Mouse (Mus musculus): ENCODE data around the gene Zgrf1. TPM values are rescaled to one million over a fixed set of nuclear protein-coding genes. Genes with fewer than 3 reads are reported as not detected.
A peak's percentile ranks its signal among the peaks of the same experiment; 100 is the strongest.

Zgrf1 gene
- polyA plus RNA-seq, 1 experiment from 2014 or later = 6.5 TPM

DNA sequence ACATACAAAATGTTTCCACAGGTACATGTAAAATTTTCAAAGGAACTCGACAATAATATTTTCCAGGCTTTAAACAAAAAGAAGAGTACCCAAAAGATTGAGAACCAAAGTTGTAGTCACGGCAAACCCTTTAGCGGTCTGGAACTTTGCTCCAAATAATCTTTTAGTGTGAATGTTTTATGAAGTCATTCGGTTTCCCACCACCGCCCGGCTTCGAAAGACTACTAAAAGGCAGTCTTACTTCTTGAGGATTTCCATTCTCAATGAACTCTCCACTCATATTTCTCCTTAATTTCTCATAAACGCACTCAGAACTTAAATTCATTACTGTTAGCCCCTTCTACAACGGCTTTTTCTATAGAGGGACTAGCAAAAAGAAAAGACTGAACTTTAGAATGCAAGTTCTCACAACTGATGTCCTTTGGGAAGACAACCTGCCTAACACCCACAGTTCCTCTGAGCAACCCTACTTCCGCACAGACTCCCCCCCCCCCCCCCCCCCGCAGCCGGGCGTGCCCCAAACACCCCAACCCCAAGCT is 786 bp upstream of the Zgrf1 start:
- Histone ChIP-seq H3K4me3 (ENCODE audit: low read depth, low read length) (peak overlapping the region; percentile 82), H3K9me3 (ENCODE audit: control insufficient read depth, low read length) (no peaks in the 10 kb centered on the region), H3K9ac (ENCODE audit: low read depth, low read length) (peak overlapping the region; percentile 84), H3K4me2 (ENCODE audit: low read depth, low read length) (peak overlapping the region; percentile 73), H3K27me3 (replicated peaks; ENCODE audit: control insufficient read depth, insufficient read depth, low read length) (no peaks in the 10 kb centered on the region), H3K36me3 (ENCODE audit: control insufficient read depth, insufficient read depth, low read length) (peaks cover 15% of the 10 kb centered on the region; the same call in 1 of the 2 replicates), H3K4me1 (ENCODE audit: control insufficient read depth, insufficient read depth, low read length) (0 out of 2 replicates have a peak, but pooled peaks cover 2% of the 10 kb centered on the region), H3K27ac (replicated peaks; ENCODE audit: low read depth, low read length) (peak overlapping the region; percentile 95)
- DNase-seq (ENCODE audit: low spot score) (no peak), ATAC-seq (ENCODE audit: low read depth) (no peak)
- 6% methylated on average over 10 of the region's 13 CpGs for WGBS

DNA sequence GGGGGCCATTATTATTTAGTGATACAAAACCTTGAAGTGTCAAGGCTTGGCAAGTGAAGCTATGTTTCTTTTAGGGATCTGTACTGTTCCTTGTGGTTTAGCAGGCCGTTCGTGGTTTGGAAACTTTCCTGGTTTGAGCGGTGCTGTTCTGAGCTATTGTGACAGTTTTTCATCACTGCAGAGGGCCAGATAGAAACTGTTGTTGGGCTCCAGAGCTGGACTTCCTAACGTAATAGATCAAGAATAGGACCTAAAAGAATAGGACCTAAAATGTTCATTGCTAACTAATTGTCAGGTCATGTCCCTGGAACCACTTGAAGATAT is 393 bp downstream of the Zgrf1 start:
- Histone ChIP-seq H3K9me3 (ENCODE audit: control insufficient read depth, low read length) (no peaks in the 10 kb centered on the region), H3K4me1 (ENCODE audit: control insufficient read depth, insufficient read depth, low read length) (0 out of 2 replicates have a peak, but pooled peaks cover 2% of the 10 kb centered on the region), H3K27me3 (replicated peaks; ENCODE audit: control insufficient read depth, insufficient read depth, low read length) (no peaks in the 10 kb centered on the region), H3K36me3 (ENCODE audit: control insufficient read depth, insufficient read depth, low read length) (peaks cover 15% of the 10 kb centered on the region; the same call in 1 of the 2 replicates), H3K27ac (replicated peaks; ENCODE audit: low read depth, low read length) (peak overlapping the region; percentile 95; the same call in 1 of the 2 replicates), H3K4me3 (ENCODE audit: low read depth, low read length) (peak overlapping the region; percentile 82), H3K9ac (ENCODE audit: low read depth, low read length) (peak overlapping the region; percentile 84), H3K4me2 (ENCODE audit: low read depth, low read length) (peak overlapping the region; percentile 68)
- ATAC-seq (ENCODE audit: low read depth) (0 out of 2 replicates have a peak, but pooled peaks have one; percentile 0), DNase-seq (ENCODE audit: low spot score) (peak; percentile 3)
- WGBS = 4% methylated on average over 4 of the region's 4 CpGs

DNA sequence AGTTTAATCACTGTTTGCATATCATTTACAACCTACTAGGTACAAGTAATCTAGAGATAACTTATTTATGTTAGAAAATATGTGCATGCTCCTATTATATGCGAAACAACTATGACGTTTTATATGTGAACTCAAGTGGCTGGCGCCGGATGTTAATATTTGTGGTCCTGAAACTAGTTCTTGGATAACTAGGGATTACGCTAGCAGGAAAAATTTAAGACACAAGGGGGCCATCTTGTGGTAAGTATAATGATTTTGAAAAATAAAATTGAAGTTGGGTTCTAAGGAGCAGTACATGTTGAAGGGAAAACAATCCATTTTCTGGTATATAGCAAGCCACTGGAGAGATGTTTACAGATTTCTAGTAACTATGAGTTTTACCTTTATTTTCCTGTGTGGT is 1.4 kb downstream of the Zgrf1 start:
- ATAC-seq (ENCODE audit: low read depth) = no peak
- 45% methylated on average over 5 of the region's 5 CpGs for WGBS

DNA sequence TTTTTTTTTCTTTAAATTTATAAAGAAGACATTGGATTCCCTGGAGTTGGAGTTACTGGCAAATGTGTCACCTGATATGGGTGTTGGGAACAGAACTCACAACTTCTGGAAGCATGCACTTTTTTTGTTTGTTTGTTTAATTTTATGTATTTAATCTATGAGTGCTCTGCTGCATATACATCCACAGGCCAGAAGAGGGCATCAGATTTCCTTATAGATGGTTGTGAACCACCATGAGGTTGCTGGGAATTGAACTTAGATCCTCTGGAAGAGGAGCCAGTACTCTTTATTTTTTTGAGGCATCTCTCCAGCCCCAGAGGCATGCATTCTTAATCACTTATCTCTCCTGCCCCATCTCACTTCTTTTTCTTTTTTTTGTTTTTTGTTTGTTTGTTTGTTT is 4.9 kb downstream of the Zgrf1 start:
- 0 out of 2 replicates have a peak, but pooled peaks cover 2% of the 10 kb centered on the region for H3K4me1 ChIP-seq (ENCODE audit: control insufficient read depth, insufficient read depth, low read length)
- ATAC-seq (ENCODE audit: low read depth) (no peak), DNase-seq (ENCODE audit: low spot score) (no peak)

More for the DNA sequence above, 1.4 kb downstream of the Zgrf1 start:
- Histone ChIP-seq H3K9me3 (ENCODE audit: control insufficient read depth, low read length) (no peaks in the 10 kb centered on the region), H3K9ac (ENCODE audit: low read depth, low read length) (no peak overlapping the region), H3K4me1 (ENCODE audit: control insufficient read depth, insufficient read depth, low read length) (0 out of 2 replicates have a peak, but pooled peaks cover 2% of the 10 kb centered on the region), H3K4me2 (ENCODE audit: low read depth, low read length) (peak overlapping the region; percentile 68), H3K4me3 (ENCODE audit: low read depth, low read length) (peak overlapping the region; percentile 82), H3K36me3 (ENCODE audit: control insufficient read depth, insufficient read depth, low read length) (peaks cover 16% of the 10 kb centered on the region; the same call in 1 of the 2 replicates), H3K27me3 (replicated peaks; ENCODE audit: control insufficient read depth, insufficient read depth, low read length) (no peaks in the 10 kb centered on the region), H3K27ac (replicated peaks; ENCODE audit: low read depth, low read length) (no peak overlapping the region)
- peak; percentile 63 for DNase-seq (ENCODE audit: low spot score)

DNA sequence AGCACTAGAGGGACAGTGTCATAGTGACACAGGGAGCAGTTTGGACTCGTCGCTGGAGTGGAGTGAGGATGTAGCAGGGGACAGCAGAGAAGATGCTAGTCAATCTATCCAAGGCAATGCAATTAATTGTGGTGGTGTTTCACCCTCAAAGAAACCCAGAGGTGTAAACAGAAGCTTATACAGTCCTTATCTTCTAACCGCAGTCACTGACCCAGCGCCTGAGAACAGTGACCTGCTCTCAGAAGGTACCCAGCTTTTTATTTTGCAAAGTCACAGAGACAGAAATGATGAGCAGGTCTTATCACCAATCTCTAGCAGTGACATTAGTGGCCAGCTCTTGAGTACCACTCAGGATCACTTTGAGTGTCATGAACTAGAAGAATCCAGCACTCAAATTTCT is 9.7 kb downstream of the Zgrf1 start:
- Histone ChIP-seq H3K27me3 (replicated peaks; ENCODE audit: control insufficient read depth, insufficient read depth, low read length) (no peaks in the 10 kb centered on the region), H3K4me1 (ENCODE audit: control insufficient read depth, insufficient read depth, low read length) (no peaks in the 10 kb centered on the region), H3K9ac (ENCODE audit: low read depth, low read length) (no peak overlapping the region), H3K9me3 (ENCODE audit: control insufficient read depth, low read length) (no peaks in the 10 kb centered on the region), H3K4me3 (ENCODE audit: low read depth, low read length) (no peak overlapping the region), H3K36me3 (ENCODE audit: control insufficient read depth, insufficient read depth, low read length) (peaks cover 39% of the 10 kb centered on the region), H3K4me2 (ENCODE audit: low read depth, low read length) (no peak overlapping the region), H3K27ac (replicated peaks; ENCODE audit: low read depth, low read length) (no peak overlapping the region)
- ATAC-seq (ENCODE audit: low read depth) (no peak), DNase-seq (ENCODE audit: low spot score) (no peak)
- 93% methylated on average over 4 of the region's 4 CpGs for WGBS

More for the DNA sequence above, 4.9 kb downstream of the Zgrf1 start:
- no peak overlapping the region for H3K27ac ChIP-seq (replicated peaks; ENCODE audit: low read depth, low read length)
- H3K4me3 ChIP-seq (ENCODE audit: low read depth, low read length) = no peak overlapping the region
- H3K36me3 ChIP-seq (ENCODE audit: control insufficient read depth, insufficient read depth, low read length) = peaks cover 35% of the 10 kb centered on the region
- H3K9me3 ChIP-seq (ENCODE audit: control insufficient read depth, low read length) = no peaks in the 10 kb centered on the region
- no peaks in the 10 kb centered on the region for H3K27me3 ChIP-seq (replicated peaks; ENCODE audit: control insufficient read depth, insufficient read depth, low read length)
- no peak overlapping the region for H3K9ac ChIP-seq (ENCODE audit: low read depth, low read length)
- no peak overlapping the region for H3K4me2 ChIP-seq (ENCODE audit: low read depth, low read length)

DNA sequence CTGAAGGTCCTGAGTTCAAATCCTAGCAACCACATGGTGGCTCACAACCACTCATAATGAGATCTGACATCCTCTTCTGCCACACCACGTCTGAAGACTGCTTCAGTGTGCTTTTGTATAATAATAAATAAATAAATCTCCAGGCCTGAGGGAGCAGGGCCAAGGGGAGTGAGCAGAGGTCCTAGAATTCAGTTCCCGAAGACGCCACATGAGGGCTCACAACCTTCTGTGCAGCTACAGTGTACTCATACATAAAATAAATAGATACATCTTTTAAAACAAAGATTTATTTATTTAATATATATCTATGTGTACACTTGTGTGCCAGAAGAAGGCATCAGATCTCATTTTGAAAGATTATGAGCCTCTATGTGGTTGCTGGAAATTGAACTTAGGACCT is 11.8 kb downstream of the Zgrf1 start:
- no peak for DNase-seq (ENCODE audit: low spot score)
- no peak overlapping the region for H3K9ac ChIP-seq (ENCODE audit: low read depth, low read length)
- H3K4me1 ChIP-seq (ENCODE audit: control insufficient read depth, insufficient read depth, low read length) = no peaks in the 10 kb centered on the region
- no peak for ATAC-seq (ENCODE audit: low read depth)
- WGBS = 83% methylated on average over 3 of the region's 3 CpGs
- no peak overlapping the region for H3K4me2 ChIP-seq (ENCODE audit: low read depth, low read length)
- no peaks in the 10 kb centered on the region for H3K27me3 ChIP-seq (replicated peaks; ENCODE audit: control insufficient read depth, insufficient read depth, low read length)
- H3K27ac ChIP-seq (replicated peaks; ENCODE audit: low read depth, low read length) = no peak overlapping the region
- H3K4me3 ChIP-seq (ENCODE audit: low read depth, low read length) = no peak overlapping the region
- peaks cover 36% of the 10 kb centered on the region for H3K36me3 ChIP-seq (ENCODE audit: control insufficient read depth, insufficient read depth, low read length)
- H3K9me3 ChIP-seq (ENCODE audit: control insufficient read depth, low read length) = no peaks in the 10 kb centered on the region

- H3K4me3 ChIP-seq (ENCODE audit: low read depth, low read length) = no peak overlapping the region
- no peaks in the 10 kb centered on the region for H3K4me1 ChIP-seq (ENCODE audit: control insufficient read depth, insufficient read depth, low read length)
- H3K27me3 ChIP-seq (replicated peaks; ENCODE audit: control insufficient read depth, insufficient read depth, low read length) = no peaks in the 10 kb centered on the region
- H3K9ac ChIP-seq (ENCODE audit: low read depth, low read length) = no peak overlapping the region
- DNase-seq (ENCODE audit: low spot score) (peak; percentile 36), ATAC-seq (ENCODE audit: low read depth) (no peak)
- H3K36me3 ChIP-seq (ENCODE audit: control insufficient read depth, insufficient read depth, low read length) = peaks cover 29% of the 10 kb centered on the region
- H3K9me3 ChIP-seq (ENCODE audit: control insufficient read depth, low read length) = no peaks in the 10 kb centered on the region
- WGBS = 66% methylated on average over 4 of the region's 4 CpGs
- H3K27ac ChIP-seq (replicated peaks; ENCODE audit: low read depth, low read length) = no peak overlapping the region
- H3K4me2 ChIP-seq (ENCODE audit: low read depth, low read length) = no peak overlapping the region
These were observed 19.3 kb downstream of the Zgrf1 start for GRCm38 (mm10) chr3:127572557-127572956.

DNA sequence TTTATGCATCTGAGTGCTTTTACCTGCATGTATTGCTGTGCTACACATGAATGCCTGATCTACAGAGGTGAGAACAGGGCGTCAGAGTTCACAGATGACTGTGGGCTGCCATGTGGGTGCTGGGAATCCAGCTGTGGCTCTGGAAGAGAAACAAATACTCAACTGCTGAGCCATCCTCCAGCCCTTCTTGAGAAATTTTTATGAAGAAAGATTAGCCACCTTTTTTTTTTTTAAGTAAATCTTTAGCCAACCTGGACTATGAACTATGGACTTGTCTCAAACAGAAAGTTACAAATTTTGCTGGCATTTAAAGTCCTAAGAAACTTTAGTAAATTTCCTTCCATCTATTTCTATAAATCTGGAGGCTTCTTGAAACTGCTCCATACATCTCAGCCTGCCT is 43.8 kb downstream of the Zgrf1 start:
- H3K4me1 ChIP-seq (ENCODE audit: control insufficient read depth, insufficient read depth, low read length) = no peaks in the 10 kb centered on the region
- no peak overlapping the region for H3K27ac ChIP-seq (replicated peaks; ENCODE audit: low read depth, low read length)
- ATAC-seq (ENCODE audit: low read depth) (no peak), DNase-seq (ENCODE audit: low spot score) (no peak)
- no peak overlapping the region for H3K4me2 ChIP-seq (ENCODE audit: low read depth, low read length)
- no peaks in the 10 kb centered on the region for H3K27me3 ChIP-seq (replicated peaks; ENCODE audit: control insufficient read depth, insufficient read depth, low read length)
- H3K4me3 ChIP-seq (ENCODE audit: low read depth, low read length) = no peak overlapping the region
- H3K9ac ChIP-seq (ENCODE audit: low read depth, low read length) = no peak overlapping the region
- 91% methylated on average over 1 of the region's 1 CpGs for WGBS
- no peaks in the 10 kb centered on the region for H3K9me3 ChIP-seq (ENCODE audit: control insufficient read depth, low read length)
- peaks cover 35% of the 10 kb centered on the region for H3K36me3 ChIP-seq (ENCODE audit: control insufficient read depth, insufficient read depth, low read length)

DNA sequence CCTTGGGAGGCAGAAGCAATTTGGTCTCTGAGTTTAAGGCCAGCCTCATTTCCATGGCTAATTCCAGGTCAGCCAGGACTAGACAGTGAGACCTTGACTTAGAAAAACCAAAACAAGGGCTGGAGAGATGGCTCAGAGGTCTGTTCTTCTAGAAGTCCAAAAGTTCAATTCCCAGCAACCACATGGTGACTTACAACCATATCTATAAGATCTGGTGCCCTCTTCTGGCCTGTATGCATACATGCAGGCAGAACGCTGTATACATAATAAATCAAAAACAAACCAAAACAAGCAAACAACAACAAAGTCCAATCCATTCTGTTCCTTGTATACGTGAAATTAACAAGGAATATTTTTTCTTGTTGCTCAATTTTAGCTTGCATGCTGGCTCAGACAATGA is 54.8 kb downstream of the Zgrf1 start:
- DNase-seq (ENCODE audit: low spot score) = no peak
- peaks cover 41% of the 10 kb centered on the region for H3K36me3 ChIP-seq (ENCODE audit: control insufficient read depth, insufficient read depth, low read length)
- 93% methylated on average over 2 of the region's 2 CpGs for WGBS

More for the DNA sequence above, 54.8 kb downstream of the Zgrf1 start:
- no peaks in the 10 kb centered on the region for H3K4me1 ChIP-seq (ENCODE audit: control insufficient read depth, insufficient read depth, low read length)
- H3K27me3 ChIP-seq (replicated peaks; ENCODE audit: control insufficient read depth, insufficient read depth, low read length) = no peaks in the 10 kb centered on the region
- no peak overlapping the region for H3K4me3 ChIP-seq (ENCODE audit: low read depth, low read length)
- H3K27ac ChIP-seq (replicated peaks; ENCODE audit: low read depth, low read length) = no peak overlapping the region
- no peak overlapping the region for H3K9ac ChIP-seq (ENCODE audit: low read depth, low read length)
- no peak overlapping the region for H3K4me2 ChIP-seq (ENCODE audit: low read depth, low read length)
- no peaks in the 10 kb centered on the region for H3K9me3 ChIP-seq (ENCODE audit: control insufficient read depth, low read length)
- no peak for ATAC-seq (ENCODE audit: low read depth)
